Mouse (Mus musculus) R1 (cell line): ENCODE measurements at regions not wholly inside any gene's neighbourhood (a gene's known extent, or its start where the extent isn't known, plus 50 kb on each side); places are given as distances from the start of the nearest gene placed in this dataset.
A peak's percentile ranks its signal among the peaks of the same experiment; 100 is the strongest.

Experiments used
- DNase-seq: peaks from one replicate; pipeline ENCODE4 v3.0.0-alpha.2; 2018; ENCODE audit warnings: low read depth, low spot score

- no peak for DNase-seq
These were observed 194.7 kb downstream of the Ackr3 start for GRCm38 (mm10) chr1:90398396-90398975.

GRCm38 (mm10) chr1:90403057-90403456, 199.3 kb downstream of the Ackr3 start:
- DNase-seq, result no peak

GRCm38 (mm10) chr1:90404717-90405487, 197.9 kb upstream of the Cops8 start:
- DNase-seq, result peak; percentile 72

GRCm38 (mm10) chr1:90406663-90407062, 196.1 kb upstream of the Cops8 start:
- no peak for DNase-seq

- DNase-seq, result no peak
These were observed 194.1 kb upstream of the Cops8 start for GRCm38 (mm10) chr1:90408504-90409215.

GRCm38 (mm10) chr1:90409236-90409635, 193.5 kb upstream of the Cops8 start:
- DNase-seq, result no peak

- peak; percentile 46 for DNase-seq
These were observed 190.2 kb upstream of the Cops8 start for GRCm38 (mm10) chr1:90412511-90413045.

- DNase-seq, result no peak
These were observed 188.0 kb upstream of the Cops8 start for GRCm38 (mm10) chr1:90414751-90415150.

- DNase-seq, result peak; percentile 88
These were observed 178.5 kb upstream of the Cops8 start for GRCm38 (mm10) chr1:90424066-90424821.

GRCm38 (mm10) chr1:90428334-90428733, 174.4 kb upstream of the Cops8 start:
- DNase-seq, result no peak

GRCm38 (mm10) chr1:90428774-90429173, 174.0 kb upstream of the Cops8 start:
- DNase-seq, result no peak

- DNase-seq, result no peak
These were observed 172.3 kb upstream of the Cops8 start for GRCm38 (mm10) chr1:90430480-90430879.

GRCm38 (mm10) chr1:90431783-90432182, 171.0 kb upstream of the Cops8 start:
- peak; percentile 85 for DNase-seq

GRCm38 (mm10) chr1:90433911-90434310, 168.9 kb upstream of the Cops8 start:
- no peak for DNase-seq

- no peak for DNase-seq
These were observed 162.1 kb upstream of the Cops8 start for GRCm38 (mm10) chr1:90440638-90441037.

GRCm38 (mm10) chr1:90441134-90441868, 161.5 kb upstream of the Cops8 start:
- DNase-seq, result no peak

GRCm38 (mm10) chr1:90442250-90443240, 160.2 kb upstream of the Cops8 start:
- DNase-seq, result no peak

GRCm38 (mm10) chr1:90449571-90450226, 153.1 kb upstream of the Cops8 start:
- DNase-seq, result no peak

- DNase-seq, result no peak
These were observed 150.7 kb upstream of the Cops8 start for GRCm38 (mm10) chr1:90451942-90452557.
